Mouse (Mus musculus): Measurements from ENCODE around the gene Fcho1.

Fcho1 gene

GRCm38 (mm10) chr8:71682832-71683231 lies 42.7 kb downstream of the Fcho1 start:
- ATAC-seq (ENCODE audit: low TSS enrichment), result no peak

DNA sequence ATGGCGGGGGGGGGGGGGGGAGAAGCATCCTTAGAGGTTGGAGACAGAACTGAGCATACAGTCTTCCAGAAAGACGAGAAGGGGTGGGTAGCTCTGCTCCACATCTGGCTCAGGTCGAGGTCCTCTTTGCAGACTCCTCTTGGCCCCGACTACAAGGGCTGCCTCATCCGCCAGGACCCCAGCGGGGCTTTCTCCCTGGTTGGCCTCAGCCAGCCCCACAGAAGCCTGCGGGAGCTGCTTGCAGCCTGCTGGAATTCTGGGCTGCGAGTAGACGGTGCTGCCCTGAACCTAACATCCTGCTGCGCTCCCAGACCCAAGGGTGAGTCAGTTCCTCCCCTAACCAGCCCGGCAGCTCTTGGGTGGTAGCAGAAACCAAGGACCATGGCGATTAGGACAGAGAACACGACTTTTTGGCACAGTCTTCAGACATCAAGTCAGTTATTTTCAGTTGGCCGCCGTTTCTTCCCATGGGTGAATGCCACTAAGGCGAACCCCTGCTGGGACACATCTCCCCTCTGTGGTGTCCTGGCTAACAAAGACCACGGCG lies 44.1 kb downstream of the Fcho1 start:
- no peak for ATAC-seq (ENCODE audit: low TSS enrichment)

DNA sequence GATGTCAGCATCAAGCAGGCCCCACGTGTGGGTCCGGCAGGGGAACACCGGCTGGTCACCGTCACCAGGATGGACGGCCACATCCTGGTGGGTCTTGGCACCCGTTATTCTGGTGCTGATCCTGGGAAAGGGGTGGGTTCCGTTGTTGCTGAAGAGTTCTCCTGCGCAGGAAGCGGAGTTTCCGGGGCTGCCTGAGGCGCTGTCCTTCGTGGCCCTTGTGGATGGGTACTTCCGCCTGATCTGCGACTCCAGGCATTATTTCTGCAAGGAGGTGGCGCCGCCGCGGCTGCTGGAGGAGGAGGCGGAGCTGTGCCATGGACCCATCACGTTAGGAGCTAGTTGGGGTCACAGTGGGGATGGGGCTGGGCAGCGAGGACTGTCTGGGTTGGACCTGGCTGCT lies 45.0 kb downstream of the Fcho1 start:
- ATAC-seq (ENCODE audit: low TSS enrichment), result no peak

- ATAC-seq (ENCODE audit: low TSS enrichment), result no peak
Measured at GRCm38 (mm10) chr8:71679550-71680168, 45.9 kb downstream of the Fcho1 start.

GRCm38 (mm10) chr8:71679116-71679515 lies 46.4 kb downstream of the Fcho1 start:
- ATAC-seq (ENCODE audit: low TSS enrichment), result no peak

DNA sequence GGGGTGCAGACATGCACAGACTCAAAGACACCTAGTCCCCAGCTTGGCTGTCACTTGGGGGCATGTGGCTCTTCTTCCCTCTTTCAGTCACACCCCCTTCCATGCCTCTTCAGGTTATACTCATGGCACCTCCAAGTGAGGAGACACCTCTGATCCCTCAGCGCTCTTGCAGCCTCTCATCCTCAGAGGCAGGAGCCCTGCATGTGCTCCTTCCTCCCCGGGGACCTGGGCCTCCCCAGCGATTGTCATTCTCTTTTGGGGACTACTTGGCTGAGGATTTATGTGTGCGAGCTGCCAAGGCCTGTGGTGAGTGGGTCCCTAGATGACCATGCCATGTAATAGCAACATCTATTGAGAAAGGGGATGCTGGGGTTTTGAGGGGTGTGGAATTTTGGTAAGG lies 47.3 kb downstream of the Fcho1 start:
- no peak for ATAC-seq (ENCODE audit: low TSS enrichment)

- no peak for ATAC-seq (ENCODE audit: low TSS enrichment)
Measured at GRCm38 (mm10) chr8:71677555-71677954, 48.0 kb downstream of the Fcho1 start.

- ATAC-seq (ENCODE audit: low TSS enrichment), result no peak
Measured at GRCm38 (mm10) chr8:71676803-71677202, 48.7 kb downstream of the Fcho1 start.

- peak; percentile 36 for ATAC-seq (ENCODE audit: low TSS enrichment)
Measured at GRCm38 (mm10) chr8:71676020-71676741, 49.3 kb downstream of the Fcho1 start, which contains the start of gene Jak3. TSS of gene Jak3 (plus strand) at chr8:71676296.

- no peak; the same call in 1 of the 2 replicates for ATAC-seq (ENCODE audit: low TSS enrichment)
Measured at GRCm38 (mm10) chr8:71675456-71676019, 50.0 kb downstream of the Fcho1 start.

DNA sequence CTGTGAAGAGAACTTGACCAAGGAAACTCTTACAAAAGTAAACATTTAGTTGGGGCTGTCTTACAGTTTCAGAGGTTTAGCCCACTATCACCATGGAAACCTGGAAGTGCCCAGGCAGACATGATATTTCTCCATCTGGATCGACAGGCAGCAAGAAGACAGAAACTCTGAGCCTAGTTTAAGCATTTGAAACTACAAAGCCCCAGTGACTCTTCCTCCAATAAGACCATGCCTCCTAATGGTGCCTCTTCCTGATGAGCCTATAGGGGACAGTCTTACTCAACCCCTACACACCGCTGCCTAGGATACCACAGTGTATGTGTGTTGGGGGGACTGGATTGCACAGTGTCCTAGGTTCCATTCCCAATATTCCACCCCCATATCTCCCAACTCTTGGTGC lies 51.4 kb downstream of the Fcho1 start:
- no peak for ATAC-seq (ENCODE audit: low TSS enrichment)

- ATAC-seq (ENCODE audit: low TSS enrichment), result no peak
Measured at GRCm38 (mm10) chr8:71672168-71672735, 53.3 kb downstream of the Fcho1 start.

- peak; percentile 29 for ATAC-seq (ENCODE audit: low TSS enrichment)
Measured at GRCm38 (mm10) chr8:71671549-71671965, 54.0 kb downstream of the Fcho1 start, which contains the start of gene Unc13a. TSS of gene Unc13a (minus strand) at chr8:71671757.

DNA sequence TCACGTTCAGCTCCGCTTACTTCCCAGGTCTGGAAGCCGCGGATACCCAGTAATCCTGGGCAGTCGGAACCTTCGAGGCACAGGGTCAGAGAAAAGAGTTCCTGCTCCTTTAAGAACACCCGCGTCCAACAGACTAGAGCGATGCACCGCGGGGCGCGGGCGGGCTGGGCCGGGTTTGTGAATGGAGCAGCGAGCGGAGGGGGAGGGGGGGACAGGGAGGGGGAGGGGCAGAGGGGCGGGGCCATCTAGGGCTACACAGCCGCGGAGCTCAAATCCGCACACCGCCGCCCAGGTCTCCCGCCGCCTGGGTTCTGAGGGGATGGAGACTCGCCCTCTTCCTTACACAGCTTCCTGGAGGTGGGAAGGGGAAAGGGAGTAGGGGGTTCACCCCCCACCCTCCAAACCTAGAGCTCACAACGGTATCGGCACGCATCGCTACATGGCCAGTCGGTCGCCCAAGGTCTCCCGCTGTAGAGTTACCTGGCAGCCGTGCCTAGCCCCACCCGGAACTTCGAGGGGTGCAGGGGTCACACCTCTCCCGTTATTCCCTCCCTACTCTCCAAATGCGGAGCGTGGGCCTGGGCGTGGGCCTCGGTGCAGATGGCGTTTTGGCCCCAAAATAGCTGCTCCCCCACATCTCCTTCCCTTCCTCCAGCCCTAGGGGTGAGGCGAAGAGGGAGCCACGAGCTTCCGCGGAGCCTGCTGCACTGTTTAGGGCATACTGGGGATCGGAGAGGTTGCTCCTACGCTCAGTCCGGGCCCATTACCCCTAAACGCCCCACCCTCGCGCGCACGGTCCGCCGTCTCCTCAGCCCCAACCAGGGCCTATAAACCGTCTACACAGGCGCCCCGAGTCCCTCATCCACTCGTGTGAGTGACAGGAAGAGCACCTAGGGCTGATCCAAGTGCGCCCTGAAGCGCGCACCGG lies 54.6 kb downstream of the Fcho1 start:
- peak; percentile 22 for ATAC-seq (ENCODE audit: low TSS enrichment)

GRCm38 (mm10) chr8:71670198-71670597 lies 55.3 kb downstream of the Fcho1 start:
- peak; percentile 3; the same call in 1 of the 2 replicates for ATAC-seq (ENCODE audit: low TSS enrichment)

GRCm38 (mm10) chr8:71668220-71668975 lies 57.1 kb downstream of the Fcho1 start:
- ATAC-seq (ENCODE audit: low TSS enrichment), result no peak

- ATAC-seq (ENCODE audit: low TSS enrichment), result no peak
Measured at GRCm38 (mm10) chr8:71667256-71667655, 58.3 kb downstream of the Fcho1 start.

GRCm38 (mm10) chr8:71666855-71667254 lies 58.7 kb downstream of the Fcho1 start:
- no peak for ATAC-seq (ENCODE audit: low TSS enrichment)

- no peak for ATAC-seq (ENCODE audit: low TSS enrichment)
Measured at GRCm38 (mm10) chr8:71665331-71666130, 60.0 kb downstream of the Fcho1 start.
